Mouse (Mus musculus): ENCODE measurements around the gene Lgmn.

- TF ChIP-seq POLR2AphosphoS2 (IDR thresholded peaks at IDR 0.05; ENCODE audit: low read depth, low read length) (no peak), CTCF (conservative IDR thresholded peaks at IDR 0.05 in 1 of 2, IDR thresholded peaks at IDR 0.05 in 1 of 2; ENCODE audit: low read depth in 2 of 2, low read length in 2 of 2) (no peak), MAZ (IDR thresholded peaks at IDR 0.05; ENCODE audit: low read depth, low read length) (no peak), IRF4 (IDR thresholded peaks at IDR 0.05; ENCODE audit: low read depth, low read length) (no peak), CHD1 (IDR thresholded peaks at IDR 0.05; ENCODE audit: low read depth, low read length) (no peak), EP300 (IDR thresholded peaks at IDR 0.05; ENCODE audit: low read length) (no peak), POLR2A (IDR thresholded peaks at IDR 0.05; ENCODE audit: low read depth, low read length) (no peak), TCF12 (IDR thresholded peaks at IDR 0.05; ENCODE audit: low read depth, low read length) (no peak)
Measured at GRCm38 (mm10) chr12:102398588-102398987, 41.0 kb downstream of the Lgmn start.

Measured in CH12.LX (cell line).